Mouse (Mus musculus): ENCODE measurements around the gene Dapk1. TPM values are rescaled to one million over a fixed set of nuclear protein-coding genes. Genes with fewer than 3 reads are reported as not detected.

Dapk1 gene
- 12.1 and 19.4 TPM in 2 replicates for polyA plus RNA-seq (2016; fragmentation: Nextera tagmentation; extraction: Ambion mirVana)

GRCm38 (mm10) chr13:60601436-60602415 lies at the start of gene Dapk1:
Dapk1 (plus strand) TSS chr13:60601947.
- DNase-seq (ENCODE audit: low spot score) = peak; percentile 87
- peaks cover 17% of the 10 kb centered on the region; the same call in 1 of the 2 replicates for H3K36me3 ChIP-seq
- H3K27me3 ChIP-seq (ENCODE audit: insufficient read depth, poor library complexity, severe bottlenecking) = no peaks in the 10 kb centered on the region
- peak within 1 kb of the TSS; percentile 95 for H3K27ac ChIP-seq
- no peaks in the 10 kb centered on the region for H3K9me3 ChIP-seq
- peaks cover 8% of the 10 kb centered on the region; the same call in 1 of the 2 replicates for H3K4me1 ChIP-seq
- H3K4me3 ChIP-seq = peak within 1 kb of the TSS; percentile 92
- WGBS = under 1% methylated on average over 89 of the region's 90 CpGs

- H3K27ac ChIP-seq = no peak overlapping the region
- 66% methylated on average over 3 of the region's 3 CpGs for WGBS
- no peak overlapping the region for H3K4me3 ChIP-seq
- peaks cover 3% of the 10 kb centered on the region; the same call in 1 of the 2 replicates for H3K4me1 ChIP-seq
- no peaks in the 10 kb centered on the region for H3K36me3 ChIP-seq
- no peak for DNase-seq (ENCODE audit: low spot score)
- no peaks in the 10 kb centered on the region for H3K27me3 ChIP-seq (ENCODE audit: insufficient read depth, poor library complexity, severe bottlenecking)
- H3K9me3 ChIP-seq = no peaks in the 10 kb centered on the region
These were observed 48.4 kb upstream of the Dapk1 start for GRCm38 (mm10) chr13:60553326-60553725.

DNA sequence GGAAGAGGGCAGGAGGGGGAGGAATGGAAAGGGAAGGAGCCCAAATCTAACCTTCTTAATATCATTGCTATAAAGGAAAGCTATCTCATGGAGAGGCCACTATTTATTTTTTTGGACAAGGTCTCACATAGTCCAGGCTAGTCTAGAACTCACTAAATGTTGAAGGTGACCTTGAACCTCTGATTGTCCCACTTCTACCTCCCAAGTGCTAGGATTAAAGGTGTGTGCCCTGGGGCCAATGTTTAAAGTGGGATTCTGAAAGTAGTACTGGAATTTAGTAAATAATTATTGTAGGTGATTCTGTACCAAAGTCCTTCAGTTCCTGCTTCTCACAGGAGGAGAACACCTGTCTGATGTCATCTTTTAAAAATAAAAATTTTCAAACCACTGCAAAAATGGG lies 45.3 kb upstream of the Dapk1 start:
- DNase-seq (ENCODE audit: low spot score) = no peak
- H3K27ac ChIP-seq = no peak overlapping the region
- no peak overlapping the region for H3K4me3 ChIP-seq
- no peaks in the 10 kb centered on the region for H3K36me3 ChIP-seq
- no peaks in the 10 kb centered on the region for H3K9me3 ChIP-seq
- H3K4me1 ChIP-seq = peaks cover 3% of the 10 kb centered on the region; the same call in 1 of the 2 replicates
- H3K27me3 ChIP-seq (ENCODE audit: insufficient read depth, poor library complexity, severe bottlenecking) = no peaks in the 10 kb centered on the region

DNA sequence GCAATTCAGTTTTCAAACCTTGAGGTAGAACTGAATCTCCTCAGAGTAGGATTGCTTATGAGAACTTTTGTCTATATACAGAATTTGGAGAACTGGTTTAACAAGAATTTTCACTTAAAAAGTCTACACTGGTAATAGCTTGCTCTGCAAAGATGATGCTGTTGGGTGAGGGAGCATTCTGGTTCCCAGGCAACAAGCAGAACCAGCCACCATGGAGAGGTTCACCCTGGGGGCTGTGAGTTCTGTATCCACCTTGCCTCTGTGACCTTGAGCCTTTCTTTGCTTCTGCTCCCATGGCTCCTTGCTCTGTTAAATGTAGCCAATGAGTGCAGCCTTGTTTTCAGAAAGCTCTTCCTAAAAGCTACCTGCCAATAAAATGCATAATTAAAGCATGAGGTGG lies 44.8 kb upstream of the Dapk1 start:
- no peak for DNase-seq (ENCODE audit: low spot score)
- Histone ChIP-seq H3K27ac (no peak overlapping the region), H3K4me1 (peaks cover 3% of the 10 kb centered on the region; the same call in 1 of the 2 replicates)

GRCm38 (mm10) chr13:60564303-60564702 lies 37.4 kb upstream of the Dapk1 start:
- no peaks in the 10 kb centered on the region for H3K27me3 ChIP-seq (ENCODE audit: insufficient read depth, poor library complexity, severe bottlenecking)
- H3K4me3 ChIP-seq = no peak overlapping the region
- H3K9me3 ChIP-seq = no peaks in the 10 kb centered on the region
- H3K36me3 ChIP-seq = no peaks in the 10 kb centered on the region
- WGBS = 71% methylated on average over 6 of the region's 6 CpGs
- DNase-seq (ENCODE audit: low spot score) = no peak
- no peak overlapping the region for H3K27ac ChIP-seq
- H3K4me1 ChIP-seq = no peaks in the 10 kb centered on the region; the same call in 1 of the 2 replicates

More for the DNA sequence above, 44.8 kb upstream of the Dapk1 start:
- Histone ChIP-seq H3K36me3 (no peaks in the 10 kb centered on the region), H3K9me3 (no peaks in the 10 kb centered on the region), H3K27me3 (ENCODE audit: insufficient read depth, poor library complexity, severe bottlenecking) (no peaks in the 10 kb centered on the region), H3K4me3 (no peak overlapping the region)

DNA sequence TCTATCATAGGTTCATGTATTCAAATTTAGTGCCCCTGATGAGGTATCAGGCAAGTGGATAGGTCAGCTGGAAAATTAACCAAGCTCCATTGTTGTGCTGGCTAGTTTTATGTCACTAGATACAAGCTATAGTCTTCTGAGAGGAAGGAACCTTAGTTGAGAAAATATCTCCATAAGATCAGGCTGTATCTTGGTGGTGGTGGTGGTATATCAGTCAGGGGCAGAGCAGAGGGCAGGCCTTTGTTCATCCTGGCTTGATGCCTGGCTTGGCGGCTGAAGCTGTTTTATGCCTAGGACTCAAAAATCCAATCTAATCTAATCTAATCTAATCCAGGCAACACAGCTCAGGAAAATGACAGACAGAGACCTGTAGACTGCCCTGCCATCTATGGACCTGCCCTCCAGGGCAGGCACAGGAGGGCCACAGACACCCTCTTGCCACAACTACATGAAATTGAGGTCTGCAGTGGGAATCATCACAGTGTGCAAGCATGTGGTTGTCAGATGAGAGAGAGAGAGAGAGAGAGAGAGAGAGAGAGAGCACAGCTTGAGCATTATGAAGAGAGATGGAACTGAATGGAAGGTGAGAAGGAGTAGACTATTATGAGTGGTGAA lies 32.7 kb upstream of the Dapk1 start:
- no peak overlapping the region for H3K27ac ChIP-seq
- DNase-seq (ENCODE audit: low spot score) = no peak
- no peaks in the 10 kb centered on the region for H3K36me3 ChIP-seq
- no peaks in the 10 kb centered on the region for H3K4me1 ChIP-seq
- 97% methylated on average over 1 of the region's 1 CpGs for WGBS
- H3K4me3 ChIP-seq = no peak overlapping the region
- H3K9me3 ChIP-seq = no peaks in the 10 kb centered on the region
- H3K27me3 ChIP-seq (ENCODE audit: insufficient read depth, poor library complexity, severe bottlenecking) = no peaks in the 10 kb centered on the region

DNA sequence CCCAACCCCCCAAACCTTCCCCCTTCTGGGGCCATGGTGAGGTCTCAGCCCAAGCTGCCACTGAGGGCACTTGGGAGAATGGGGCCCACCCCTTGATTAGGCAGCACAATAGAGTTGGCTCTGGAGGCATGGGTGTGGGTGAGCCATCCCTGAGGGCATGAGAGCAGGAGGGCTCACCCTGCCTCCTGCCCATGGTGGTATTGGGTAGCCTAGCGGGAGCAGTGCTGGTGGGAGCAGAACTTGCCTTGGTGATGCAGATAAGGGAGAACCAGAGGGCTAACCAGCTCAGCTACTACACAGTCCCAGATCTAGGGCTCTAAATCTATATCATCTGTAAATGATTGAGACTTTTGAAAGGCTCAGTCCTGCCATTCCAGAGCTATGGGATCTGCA lies 32.2 kb upstream of the Dapk1 start:
- Histone ChIP-seq H3K36me3 (no peaks in the 10 kb centered on the region), H3K27ac (no peak overlapping the region), H3K4me1 (no peaks in the 10 kb centered on the region), H3K4me3 (no peak overlapping the region), H3K27me3 (ENCODE audit: insufficient read depth, poor library complexity, severe bottlenecking) (no peaks in the 10 kb centered on the region), H3K9me3 (no peaks in the 10 kb centered on the region)
- no peak for DNase-seq (ENCODE audit: low spot score)
- WGBS = 96% methylated on average over 1 of the region's 1 CpGs

- WGBS = 69% methylated on average over 3 of the region's 3 CpGs
- Histone ChIP-seq H3K27me3 (ENCODE audit: insufficient read depth, poor library complexity, severe bottlenecking) (no peaks in the 10 kb centered on the region), H3K4me3 (no peak overlapping the region), H3K36me3 (no peaks in the 10 kb centered on the region), H3K4me1 (no peaks in the 10 kb centered on the region), H3K27ac (no peak overlapping the region), H3K9me3 (no peaks in the 10 kb centered on the region)
- DNase-seq (ENCODE audit: low spot score) = no peak
These were observed 28.2 kb upstream of the Dapk1 start for GRCm38 (mm10) chr13:60573541-60573940.

DNA sequence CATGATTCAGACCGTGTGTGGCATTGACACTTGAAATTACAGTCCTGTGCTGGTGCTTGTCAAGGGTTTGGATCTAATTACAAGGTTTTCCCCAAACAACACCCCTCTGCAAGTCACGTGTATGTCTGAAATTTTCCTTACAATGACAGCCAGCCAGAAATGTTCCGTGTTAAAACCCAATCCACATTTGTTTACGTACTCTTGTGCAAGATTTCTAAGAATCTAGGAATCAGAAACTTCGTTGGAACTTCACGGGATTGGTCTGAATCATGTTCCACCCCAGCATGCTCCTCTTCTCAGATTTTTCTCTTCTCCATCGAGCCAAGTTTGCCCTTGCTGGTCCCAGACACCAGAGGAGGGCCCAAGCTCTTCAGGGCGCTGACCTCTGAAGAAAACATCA lies 27.8 kb upstream of the Dapk1 start:
- 75% methylated on average over 8 of the region's 8 CpGs for WGBS
- no peaks in the 10 kb centered on the region for H3K27me3 ChIP-seq (ENCODE audit: insufficient read depth, poor library complexity, severe bottlenecking)
- DNase-seq (ENCODE audit: low spot score) = no peak
- no peak overlapping the region for H3K27ac ChIP-seq
- no peaks in the 10 kb centered on the region for H3K9me3 ChIP-seq
- H3K4me3 ChIP-seq = no peak overlapping the region
- H3K4me1 ChIP-seq = no peaks in the 10 kb centered on the region
- H3K36me3 ChIP-seq = no peaks in the 10 kb centered on the region

- H3K9me3 ChIP-seq = no peaks in the 10 kb centered on the region
- H3K36me3 ChIP-seq = no peaks in the 10 kb centered on the region
- H3K27ac ChIP-seq = no peak overlapping the region
- H3K4me3 ChIP-seq = no peak overlapping the region
- 75% methylated on average over 3 of the region's 3 CpGs for WGBS
- H3K4me1 ChIP-seq = no peaks in the 10 kb centered on the region
- no peak for DNase-seq (ENCODE audit: low spot score)
- H3K27me3 ChIP-seq (ENCODE audit: insufficient read depth, poor library complexity, severe bottlenecking) = no peaks in the 10 kb centered on the region
These were observed 23.2 kb upstream of the Dapk1 start for GRCm38 (mm10) chr13:60578541-60578940.

DNA sequence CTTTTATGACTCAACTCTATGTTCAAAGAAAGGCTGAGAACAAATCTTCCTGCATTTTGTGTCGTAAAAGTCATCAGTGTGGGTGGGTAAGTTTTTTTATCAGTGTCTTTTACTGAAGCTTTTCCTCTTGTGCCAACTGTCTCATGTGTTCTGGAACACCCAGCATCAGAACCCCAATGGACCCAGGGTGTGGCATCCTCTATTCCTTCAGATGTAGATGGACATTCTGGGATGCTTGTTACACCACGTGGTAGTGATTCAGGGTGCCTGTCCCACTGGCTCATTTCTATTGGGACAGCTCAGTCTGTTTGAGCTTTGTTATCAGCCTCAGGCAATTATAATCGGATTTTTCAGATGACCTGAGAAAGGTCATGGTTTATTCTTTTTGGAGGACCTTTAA lies 6.9 kb upstream of the Dapk1 start:
- WGBS = 81% methylated on average over 3 of the region's 3 CpGs
- H3K4me3 ChIP-seq = no peak overlapping the region
- H3K27me3 ChIP-seq (ENCODE audit: insufficient read depth, poor library complexity, severe bottlenecking) = no peaks in the 10 kb centered on the region
- DNase-seq (ENCODE audit: low spot score) = no peak
- H3K9me3 ChIP-seq = no peaks in the 10 kb centered on the region
- H3K27ac ChIP-seq = no peak overlapping the region
- no peaks in the 10 kb centered on the region for H3K36me3 ChIP-seq
- H3K4me1 ChIP-seq = no peaks in the 10 kb centered on the region

GRCm38 (mm10) chr13:60595519-60595918 lies 6.2 kb upstream of the Dapk1 start:
- Histone ChIP-seq H3K36me3 (no peaks in the 10 kb centered on the region), H3K27ac (no peak overlapping the region), H3K4me3 (no peak overlapping the region), H3K4me1 (no peaks in the 10 kb centered on the region), H3K27me3 (ENCODE audit: insufficient read depth, poor library complexity, severe bottlenecking) (no peaks in the 10 kb centered on the region), H3K9me3 (no peaks in the 10 kb centered on the region)
- 90% methylated on average over 6 of the region's 6 CpGs for WGBS
- no peak for DNase-seq (ENCODE audit: low spot score)

Data from heart, embryonic 10.5 days (tissue).